Mouse (Mus musculus): ENCODE results near the gene Gm2012.
"Not testable (repeated sequence)": the region's sequence is repeated elsewhere in the genome, so short reads cannot be mapped to it uniquely, and the experiment has no call there.

Gene Gm2012

DNA sequence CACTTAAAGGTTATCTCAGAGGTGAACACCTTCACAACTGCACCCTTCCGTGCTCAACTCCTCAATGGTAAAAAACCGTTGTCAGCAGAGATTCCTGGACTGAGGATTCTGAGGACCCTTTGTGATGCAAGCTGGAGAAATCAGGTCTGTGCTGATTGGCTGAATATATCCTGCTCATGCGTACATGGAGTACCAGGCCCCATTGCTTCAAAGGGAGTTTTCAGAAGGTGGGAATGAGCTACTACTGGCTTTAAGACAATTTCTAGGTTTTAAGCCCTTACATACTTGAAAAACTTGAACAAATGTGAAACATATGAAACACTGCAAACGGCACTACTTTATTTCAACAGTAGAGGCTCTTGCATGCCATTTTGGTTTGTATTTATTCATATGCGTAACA is at the start of gene Gm2012:
Gene Gm2012, minus strand, starts transcription at position 101 of the 400 bp plus-strand sequence.
- not testable (repeated sequence) for DNase-seq (ENCODE audit: low read depth in 1 of 2, low spot score in 2 of 2)

GRCm38 (mm10) chrX:26159146-26159545 is 72.0 kb downstream of the Gm2012 start:
- DNase-seq (ENCODE audit: low read depth in 1 of 2, low spot score in 2 of 2) = not testable (repeated sequence)
